ENCODE assay signal across 8 mouse cellular contexts in the genomic region with DNA sequence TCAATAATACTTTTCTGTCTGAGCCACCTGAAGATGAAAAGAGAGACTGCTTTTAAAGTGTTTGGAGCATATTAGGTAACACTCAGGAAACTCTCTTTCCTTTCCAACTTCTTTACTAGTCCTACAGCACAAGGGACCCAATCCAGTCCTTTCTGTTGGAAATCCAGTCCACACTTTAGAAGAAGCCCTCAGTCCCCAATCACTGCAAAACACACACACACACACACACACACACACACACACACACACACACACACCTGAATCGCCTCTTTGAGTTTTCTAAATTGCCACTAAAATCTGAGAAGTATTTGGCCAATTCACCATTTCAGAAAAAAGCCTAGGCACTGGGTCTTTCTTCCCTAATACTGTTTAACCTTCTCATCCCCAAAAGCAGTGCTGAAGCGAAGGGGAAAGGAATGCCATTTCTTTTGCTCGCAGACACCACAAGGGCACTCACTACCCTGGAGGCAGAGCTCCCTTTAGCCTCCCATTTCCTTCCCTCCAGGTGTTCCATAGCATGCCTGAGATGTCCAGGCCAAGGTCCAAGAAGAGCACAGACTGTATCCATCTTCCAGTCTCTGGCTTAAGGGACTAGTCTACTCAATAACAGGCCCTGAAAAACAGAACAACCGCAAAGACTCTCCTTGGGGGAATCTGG. TPM values are rescaled to one million over a fixed set of nuclear protein-coding genes. Genes with fewer than 3 reads are reported as not detected.
DNase-seq lines count a peak whose midpoint lies in the region; ATAC-seq and TF ChIP-seq lines count a peak whose summit lies in the region.
"Had no signal": no experiment of that assay in that cellular context is flagged by ENCODE, and none has a peak within 500 bp of the region (broad histone marks: within the 10 kb centered on the region; RNA-seq: fewer than 3 reads in every experiment).

No protein-coding gene starts in this region.

- H3K27me3 ChIP-seq in liver, adult 2 months (ENCODE audit: control insufficient read depth, insufficient read depth, low read length) = no peaks in the 10 kb centered on the region
- peaks cover 11% of the 10 kb centered on the region for H3K27me3 ChIP-seq in liver, embryonic 11.5 days (replicated peaks; ENCODE audit: control insufficient read depth, insufficient read depth, low read length)
- H3K27me3 ChIP-seq in heart, embryonic 16.5 days (ENCODE audit: control insufficient read depth, insufficient read depth, low read length) = no peaks in the 10 kb centered on the region
- H3K27me3 ChIP-seq: hindbrain, embryonic 15.5 days had no signal

- no peaks in the 10 kb centered on the region for H3K9me3 ChIP-seq in liver, embryonic 11.5 days (ENCODE audit: control insufficient read depth, low read length)
- no peaks in the 10 kb centered on the region for H3K9me3 ChIP-seq in heart, embryonic 16.5 days (replicated peaks; ENCODE audit: control insufficient read depth, low read length)
- H3K9me3 ChIP-seq: hindbrain, embryonic 15.5 days had no signal

- no peak overlapping the region for H3K27ac ChIP-seq in liver, adult 2 months (replicated peaks; ENCODE audit: insufficient read depth, low read depth, low read length)
- no peak overlapping the region for H3K27ac ChIP-seq in liver, embryonic 11.5 days (ENCODE audit: low read depth, low read length)
- H3K27ac ChIP-seq in heart, embryonic 16.5 days (ENCODE audit: low read length) = no peak overlapping the region; the same call in 1 of the 2 replicates
- H3K27ac ChIP-seq: hindbrain, embryonic 15.5 days had no signal

- H3K36me3 ChIP-seq in liver, adult 2 months (ENCODE audit: control insufficient read depth, insufficient read depth, low read length) = no peaks in the 10 kb centered on the region
- H3K36me3 ChIP-seq in liver, embryonic 11.5 days (ENCODE audit: control insufficient read depth, insufficient read depth, low read length) = no peaks in the 10 kb centered on the region
- H3K36me3 ChIP-seq in heart, embryonic 16.5 days (ENCODE audit: control insufficient read depth, insufficient read depth) = no peaks in the 10 kb centered on the region
- H3K36me3 ChIP-seq: hindbrain, embryonic 15.5 days had no signal

- no peak for TF ChIP-seq POLR2A in liver, adult 2 months (IDR thresholded peaks at IDR 0.05; ENCODE audit: extremely low read depth, insufficient read depth, low read length)

- peak; percentile 45 for DNase-seq in liver, adult 2 months (ENCODE audit: extremely low read depth, low read depth, low spot score)
- no peak for DNase-seq in liver, embryonic 11.5 days (ENCODE audit: low spot score)
- peak; percentile 5 for DNase-seq in embryo, embryonic 11.5 days (ENCODE audit: low read depth, low spot score)
- DNase-seq in lung, postnatal 14 days = peak; percentile 19
- DNase-seq in layer of hippocampus, postnatal 10 days (ENCODE audit: low spot score in 2 of 2) = no peak
- DNase-seq in T-cell, adult 2 months (ENCODE audit: low spot score) = no peak

- WGBS in liver, adult 2 months = 39% methylated on average over 4 of the region's 4 CpGs
- 37% methylated on average over 4 of the region's 4 CpGs for WGBS in liver, embryonic 11.5 days
- WGBS in heart, embryonic 16.5 days = 38% methylated on average over 4 of the region's 4 CpGs

- no peak overlapping the region for H3K4me2 ChIP-seq in liver, embryonic 11.5 days
- H3K4me2 ChIP-seq in heart, embryonic 16.5 days (ENCODE audit: low read depth, low read length) = peak overlapping the region; percentile 23
- H3K4me2 ChIP-seq: hindbrain, embryonic 15.5 days had no signal

- H3K4me3 ChIP-seq in liver, adult 2 months (ENCODE audit: insufficient read depth, low read depth, low read length) = no peak overlapping the region
- no peak overlapping the region for H3K4me3 ChIP-seq in liver, embryonic 11.5 days (ENCODE audit: low read depth, low read length)
- H3K4me3 ChIP-seq in heart, embryonic 16.5 days (ENCODE audit: low read length) = no peak overlapping the region
- H3K4me3 ChIP-seq: hindbrain, embryonic 15.5 days had no signal

- H3K9ac ChIP-seq in liver, adult 2 months (ENCODE audit: low read depth, low read length) = no peak overlapping the region
- no peak overlapping the region for H3K9ac ChIP-seq in liver, embryonic 11.5 days (ENCODE audit: low read depth, low read length)
- H3K9ac ChIP-seq in heart, embryonic 16.5 days (ENCODE audit: low read length) = no peak overlapping the region
- H3K9ac ChIP-seq: hindbrain, embryonic 15.5 days had no signal

- no peaks in the 10 kb centered on the region for H3K79me2 ChIP-seq in liver, adult 2 months (ENCODE audit: control insufficient read depth, insufficient read depth, low read length)

- ATAC-seq in liver, embryonic 11.5 days (replicated peaks; ENCODE audit: low FRiP score) = no peak
- no peak for ATAC-seq in heart, embryonic 16.5 days (replicated peaks; ENCODE audit: extremely low read depth, insufficient read depth, low FRiP score)

- TF ChIP-seq CTCF in liver, adult 2 months (IDR thresholded peaks at IDR 0.05; ENCODE audit: low read depth, low read length) = no peak

- H3K4me1 ChIP-seq in liver, adult 2 months (ENCODE audit: control insufficient read depth, insufficient read depth, low read length) = no peaks in the 10 kb centered on the region
- H3K4me1 ChIP-seq in liver, embryonic 11.5 days (replicated peaks; ENCODE audit: control insufficient read depth, insufficient read depth, low read length) = no peaks in the 10 kb centered on the region
- H3K4me1 ChIP-seq in heart, embryonic 16.5 days (ENCODE audit: control insufficient read depth, insufficient read depth, low read length) = peaks cover 5% of the 10 kb centered on the region; the same call in 1 of the 2 replicates
- H3K4me1 ChIP-seq: hindbrain, embryonic 15.5 days had no signal

RNA-seq across cellular contexts. Expression of gene Gpc4, which starts 28.4 kb away (rescaled TPM):
- total RNA-seq in liver, adult 2 months (2014; rRNA removed) = 30.3 and 35.7 TPM in 2 replicates
- 29.7 and 30.8 TPM in 2 replicates for polyA plus RNA-seq in liver, adult 2 months (2012; rRNA removed)
- polyA plus RNA-seq in liver, embryonic 11.5 days (2014; fragmentation: Nextera tagmentation; extraction: Ambion mirVana) = 11.5 and 13.4 TPM in 2 replicates
- 45.5 and 45.6 TPM in 2 replicates for polyA plus RNA-seq in heart, embryonic 16.5 days (2015; fragmentation: Nextera tagmentation; extraction: Ambion mirVana)
- total RNA-seq in layer of hippocampus, postnatal 10 days (2021) = 10 to 100 TPM; 25.4 to 26.3 TPM

Comparison
In these comparisons a context has a peak if more than half of its experiments do, and no peak if none do; other contexts are left out.
1. DNase-seq: peak in liver, adult 2 months (single experiment), embryo, embryonic 11.5 days (single experiment) and lung, postnatal 14 days (single experiment); none in liver, embryonic 11.5 days (single experiment), layer of hippocampus, postnatal 10 days (0 of 2) and T-cell, adult 2 months (single experiment).